Mouse (Mus musculus) splenic B cell, adult 2 months (primary cell): ENCODE results near the gene Mrps7.

Experiments used
- DNase-seq: peaks from one replicate; pipeline ENCODE4 v3.0.0-alpha.2; 2011; ENCODE audit warnings: low read depth, low spot score
- H3K27me3 ChIP-seq: 2 replicates; pipeline ENCODE4 v1.6.1; 2012; ENCODE audit warnings: mild to moderate bottlenecking, low read length, moderate library complexity, mixed read lengths; ENCODE audit not compliant: control insufficient read depth, poor library complexity, insufficient read depth, severe bottlenecking
- H3K36me3 ChIP-seq: 2 replicates; pipeline ENCODE4 v1.6.1; 2012; ENCODE audit warnings: mild to moderate bottlenecking, low read length, moderate library complexity, mixed read lengths; ENCODE audit not compliant: control insufficient read depth, poor library complexity, insufficient read depth, severe bottlenecking

Mrps7 gene

DNA sequence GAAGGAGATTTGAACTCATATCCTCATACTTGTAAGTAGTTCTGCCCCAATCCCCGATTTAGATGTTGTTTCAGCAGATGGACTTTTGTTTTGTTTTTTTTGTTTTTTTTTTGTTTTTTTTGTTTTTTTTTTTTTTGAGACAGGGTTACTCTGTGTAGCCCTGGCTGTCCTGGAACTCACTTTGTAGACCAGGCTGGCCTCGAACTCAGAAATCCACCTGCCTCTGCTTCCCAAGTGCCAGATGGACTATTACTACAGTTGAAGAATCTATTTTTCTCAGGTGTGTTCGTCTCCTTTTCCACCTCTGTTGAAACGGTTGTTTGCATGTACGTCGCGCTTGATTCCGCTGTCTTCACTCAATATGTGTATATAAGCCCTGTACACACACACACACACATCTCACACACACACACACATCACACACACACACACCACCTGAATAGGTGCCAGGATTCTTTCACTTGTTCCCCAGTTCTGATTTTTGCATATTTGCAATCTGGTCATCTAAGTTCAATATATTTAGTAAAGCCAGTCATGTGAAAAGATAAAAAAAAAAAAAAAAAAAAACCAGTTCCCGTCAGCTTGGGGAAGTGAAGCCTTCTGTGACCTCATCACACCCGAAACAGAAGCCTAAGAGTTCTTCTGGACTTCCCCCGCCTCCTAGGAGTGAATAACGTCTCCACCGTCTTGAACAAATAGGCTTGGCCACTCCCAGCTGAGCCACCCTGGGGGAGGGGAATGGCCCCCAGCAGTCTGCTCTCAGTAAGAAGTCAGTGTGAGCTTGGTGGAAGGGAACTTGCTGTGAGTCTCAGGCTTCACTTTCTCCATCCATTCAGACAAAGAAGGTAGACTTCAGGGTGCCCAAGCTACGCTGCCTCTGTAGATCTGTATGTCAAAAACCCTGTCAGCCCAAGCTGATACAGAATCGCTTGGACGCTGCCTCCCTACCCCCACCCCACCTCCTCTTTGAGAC, 27.1 kb downstream of the Mrps7 start:
- peak; percentile 98 for DNase-seq
- H3K27me3 ChIP-seq: no peaks in the 10 kb centered on the region
- no peaks in the 10 kb centered on the region for H3K36me3 ChIP-seq

DNA sequence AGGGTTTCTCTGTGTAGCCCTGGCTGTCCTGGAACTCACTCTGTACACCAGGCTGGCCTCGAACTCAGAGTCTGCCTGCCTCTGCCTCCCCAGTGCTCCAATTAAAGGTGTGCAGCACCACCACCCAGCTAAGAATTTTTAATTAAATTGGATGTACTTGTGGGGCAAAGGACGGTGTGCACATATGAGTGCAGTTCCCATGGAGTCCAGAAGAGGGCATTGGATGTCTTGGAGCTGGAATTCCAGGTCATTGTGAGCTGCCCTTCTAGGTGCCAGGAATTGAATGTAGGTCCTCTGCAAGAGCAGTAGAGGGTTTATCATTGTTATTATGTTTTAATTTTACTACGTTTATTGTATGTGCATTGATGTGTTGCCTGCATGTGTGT, 27.8 kb downstream of the Mrps7 start:
- peak; percentile 64 for DNase-seq
- H3K27me3 ChIP-seq: no peaks in the 10 kb centered on the region
- H3K36me3 ChIP-seq: no peaks in the 10 kb centered on the region

DNA sequence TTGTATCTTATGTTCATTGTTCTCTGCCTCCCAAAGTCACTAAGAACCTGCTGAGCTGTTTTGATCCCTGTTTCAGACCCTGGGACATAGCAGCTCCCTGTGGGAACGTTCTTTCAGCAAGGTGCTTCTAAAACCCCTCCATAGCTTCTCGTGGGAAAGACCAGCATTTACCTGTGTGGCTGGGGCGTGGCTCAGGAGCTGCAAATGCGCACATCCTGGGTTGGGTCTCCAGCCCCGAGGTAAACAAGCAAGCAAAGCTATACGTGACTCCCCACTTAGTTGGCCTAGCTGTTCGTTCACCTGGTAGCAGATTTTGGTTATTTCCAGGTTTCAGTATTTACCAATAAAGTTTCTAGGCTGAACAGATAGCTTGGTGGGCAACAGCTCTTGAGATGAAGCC, 28.5 kb downstream of the Mrps7 start:
- peak; percentile 45 for DNase-seq

DNA sequence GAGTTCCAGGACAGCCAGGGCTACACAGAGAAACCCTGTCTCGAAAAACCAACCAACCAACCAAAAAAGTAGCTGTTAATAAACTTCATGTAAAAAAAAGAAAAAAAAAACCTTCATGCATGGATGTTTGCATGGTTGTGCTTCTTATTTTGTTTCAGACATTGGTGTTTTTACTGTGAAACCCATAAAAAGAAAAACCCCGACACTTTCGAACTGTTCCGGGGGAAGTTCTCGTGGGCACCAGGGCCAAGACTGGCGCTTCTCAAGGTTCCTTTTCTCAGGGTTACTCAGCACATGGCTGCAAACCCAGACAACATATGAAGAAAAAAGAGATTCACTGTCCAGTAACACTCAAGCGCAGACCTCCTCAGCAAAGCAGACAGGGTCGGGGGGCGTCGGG, 29.1 kb downstream of the Mrps7 start:
- Histone ChIP-seq H3K27me3 (no peaks in the 10 kb centered on the region), H3K36me3 (no peaks in the 10 kb centered on the region)
- DNase-seq: peak; percentile 80

More for the DNA sequence above, 28.5 kb downstream of the Mrps7 start:
- Histone ChIP-seq H3K36me3 (no peaks in the 10 kb centered on the region), H3K27me3 (no peaks in the 10 kb centered on the region)

DNA sequence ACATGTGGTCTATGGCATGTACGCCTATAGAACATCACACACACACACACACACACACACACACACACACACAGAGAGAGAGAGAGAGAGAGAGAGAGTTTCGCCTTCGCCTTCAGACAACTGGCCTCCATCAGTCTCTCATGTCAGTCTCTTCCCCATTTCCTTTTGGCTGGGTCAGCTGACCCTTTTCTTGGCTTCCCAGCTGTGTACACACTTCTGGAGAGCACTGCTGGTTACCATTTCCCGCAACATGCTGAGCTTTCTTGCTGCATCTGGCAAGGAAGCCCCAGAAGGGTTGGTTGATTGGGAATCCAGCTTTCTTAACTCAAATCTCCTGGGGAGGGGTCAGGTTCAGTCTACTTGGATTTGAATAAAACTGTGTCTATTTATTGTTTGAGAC, 30.4 kb downstream of the Mrps7 start:
- peak; percentile 32 for DNase-seq
- no peaks in the 10 kb centered on the region for H3K27me3 ChIP-seq

DNA sequence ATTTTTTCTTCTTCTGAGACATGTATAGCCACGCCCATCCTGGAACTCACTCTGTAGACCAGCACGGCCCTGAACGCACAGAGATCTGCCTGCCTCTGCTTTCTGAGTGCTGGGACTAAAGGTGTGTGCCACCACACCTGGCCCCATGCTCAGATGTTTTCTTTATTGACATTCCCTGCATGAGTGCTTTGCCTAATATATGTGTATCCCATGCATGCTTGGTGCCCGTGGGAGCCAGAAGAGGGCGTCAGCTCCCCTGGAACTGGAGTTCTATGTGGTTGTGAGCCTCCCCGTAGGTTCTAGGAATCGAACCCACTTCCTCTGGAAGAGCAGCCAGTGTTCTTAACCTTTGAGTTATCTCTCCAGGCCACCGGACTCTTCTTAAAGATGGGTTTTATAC, 31.3 kb downstream of the Mrps7 start:
- no peak for DNase-seq
- H3K27me3 ChIP-seq: no peaks in the 10 kb centered on the region
- no peaks in the 10 kb centered on the region for H3K36me3 ChIP-seq

More for the DNA sequence above, 30.4 kb downstream of the Mrps7 start:
- H3K36me3 ChIP-seq: no peaks in the 10 kb centered on the region

DNA sequence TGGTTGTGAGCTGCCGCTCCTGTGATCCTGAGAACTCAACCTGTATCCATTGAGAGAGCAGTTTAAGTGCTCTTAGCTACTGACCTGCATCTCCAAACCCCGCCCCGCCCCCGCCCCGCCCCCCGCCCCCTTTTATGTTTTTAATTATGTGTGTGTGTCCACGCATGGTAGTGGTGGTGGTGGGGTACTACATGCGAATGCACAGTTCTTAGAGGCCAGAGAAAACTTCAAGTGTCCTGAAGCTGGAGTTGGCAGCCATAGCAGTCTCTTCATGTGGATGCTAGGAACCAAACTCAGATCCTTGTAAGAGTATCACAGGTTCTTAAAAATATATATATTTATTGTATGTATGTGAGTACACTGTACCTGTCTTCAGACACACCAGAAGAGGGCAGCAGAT, 31.8 kb downstream of the Mrps7 start:
- DNase-seq: no peak
- no peaks in the 10 kb centered on the region for H3K36me3 ChIP-seq
- no peaks in the 10 kb centered on the region for H3K27me3 ChIP-seq

DNA sequence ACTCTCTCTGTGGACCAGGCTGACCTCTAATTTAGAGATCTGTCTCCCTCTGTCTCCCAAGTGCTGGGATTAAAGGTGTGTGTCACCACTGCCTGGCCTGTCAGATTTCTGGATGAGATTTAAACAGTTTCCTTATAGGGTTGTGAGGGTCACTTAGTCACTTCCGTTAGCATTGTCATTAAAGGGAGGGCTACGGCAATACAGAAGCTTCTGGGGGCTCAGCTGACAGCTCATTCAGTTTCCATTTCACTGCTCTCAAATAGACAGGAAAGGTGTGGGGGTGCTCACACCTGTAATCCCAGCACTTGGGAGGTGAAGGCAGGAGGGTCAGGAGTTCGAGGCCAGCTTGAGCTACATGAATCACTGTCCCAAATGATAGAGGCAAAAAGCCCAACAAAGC, 33.2 kb downstream of the Mrps7 start:
- peaks cover 1% of the 10 kb centered on the region; the same call in 1 of the 2 replicates for H3K27me3 ChIP-seq
- no peak for DNase-seq
- peaks cover 1% of the 10 kb centered on the region; the same call in 1 of the 2 replicates for H3K36me3 ChIP-seq

DNA sequence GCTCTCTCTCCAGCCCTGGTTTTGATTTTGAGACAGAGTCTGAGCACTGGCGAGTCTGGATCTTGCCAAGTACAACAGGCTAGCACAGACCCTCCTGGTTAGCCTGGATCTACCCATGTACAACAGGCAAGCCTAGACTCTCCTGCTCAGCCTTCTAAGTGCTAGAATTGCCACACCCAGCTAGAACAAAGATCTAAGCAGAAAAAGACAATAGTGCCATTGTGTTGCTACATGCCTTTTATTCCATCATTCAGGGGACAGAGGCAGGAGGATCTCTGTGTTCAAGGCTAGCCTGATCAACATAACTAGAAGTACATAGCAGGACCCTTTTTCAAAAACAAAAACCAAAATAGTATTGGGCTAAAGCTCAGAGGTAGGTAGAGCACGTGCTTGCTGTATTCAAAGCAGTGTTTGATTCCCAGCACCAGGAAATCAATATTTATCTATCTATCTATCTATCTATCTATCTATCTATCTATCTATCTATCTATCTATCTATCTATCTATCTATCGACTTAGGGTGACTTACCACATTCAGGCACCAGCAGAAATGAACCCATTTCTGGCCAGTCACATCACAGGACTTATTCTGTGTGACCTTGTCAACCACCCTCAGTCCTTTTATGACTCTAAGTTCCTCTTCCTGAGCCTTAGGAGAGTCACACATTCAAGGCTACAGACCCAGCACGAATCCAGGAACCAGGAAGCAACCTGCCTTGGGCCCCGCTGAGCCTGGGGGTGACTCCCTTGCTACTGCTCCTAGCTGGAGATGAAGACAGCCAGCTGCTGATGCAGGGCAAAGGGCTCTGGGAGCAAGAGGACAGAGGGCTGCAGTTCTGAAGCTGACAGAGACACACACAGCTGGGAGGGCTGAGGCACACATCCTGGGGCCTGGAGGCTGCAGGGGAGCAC, 35.0 kb downstream of the Mrps7 start:
- Histone ChIP-seq H3K36me3 (peaks cover 1% of the 10 kb centered on the region; the same call in 1 of the 2 replicates), H3K27me3 (peaks cover 1% of the 10 kb centered on the region; the same call in 1 of the 2 replicates)
- DNase-seq: peak; percentile 71

DNA sequence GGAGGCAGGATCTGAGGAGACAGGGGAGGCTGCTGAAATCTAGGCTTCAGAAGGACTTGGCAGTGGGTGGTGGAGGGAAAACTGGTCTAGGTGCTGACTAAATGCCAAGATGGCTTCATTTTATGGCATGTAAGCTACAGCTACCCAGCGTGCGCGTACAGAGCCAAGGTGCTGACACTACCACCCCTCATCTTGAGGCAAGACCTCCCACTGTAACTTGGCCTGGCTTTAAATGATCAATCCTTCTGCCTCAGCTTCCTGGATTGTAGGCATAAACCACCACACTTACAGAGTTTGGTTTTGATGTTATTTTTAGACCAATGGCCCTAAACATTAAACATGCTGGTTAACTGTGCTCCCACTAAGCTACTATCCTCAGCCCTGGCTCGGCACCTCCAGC, 35.8 kb downstream of the Mrps7 start:
- Histone ChIP-seq H3K36me3 (peaks cover 1% of the 10 kb centered on the region; the same call in 1 of the 2 replicates), H3K27me3 (peaks cover 1% of the 10 kb centered on the region; the same call in 1 of the 2 replicates)
- no peak for DNase-seq

DNA sequence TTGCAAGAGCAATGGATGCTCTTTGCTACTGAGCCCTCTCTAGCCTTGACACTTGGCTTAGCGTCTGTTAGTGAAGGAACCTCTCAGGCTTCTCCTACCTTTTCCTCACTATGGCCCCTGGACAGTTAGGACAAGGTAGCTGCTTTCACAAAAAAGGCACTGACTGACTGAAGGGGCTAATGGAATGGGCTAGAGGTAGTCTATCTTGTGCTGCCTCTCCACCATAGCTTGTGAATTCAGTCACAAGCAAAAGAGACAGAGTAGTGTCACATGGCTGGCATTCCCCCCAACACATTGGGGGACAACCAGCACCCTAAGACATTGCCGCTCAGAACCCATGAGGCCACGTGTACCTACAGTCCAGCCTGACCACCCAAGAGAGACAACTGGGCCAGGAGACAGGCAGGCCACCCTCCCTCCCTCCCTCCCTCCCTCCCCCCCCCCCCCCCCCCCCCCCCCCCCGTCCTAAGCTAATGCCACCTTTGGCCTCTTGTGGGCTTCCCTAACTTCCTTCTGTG, 36.6 kb downstream of the Mrps7 start:
- peak; percentile 67 for DNase-seq
- H3K36me3 ChIP-seq: peaks cover 4% of the 10 kb centered on the region
- H3K27me3 ChIP-seq: peaks cover 1% of the 10 kb centered on the region; the same call in 1 of the 2 replicates

DNA sequence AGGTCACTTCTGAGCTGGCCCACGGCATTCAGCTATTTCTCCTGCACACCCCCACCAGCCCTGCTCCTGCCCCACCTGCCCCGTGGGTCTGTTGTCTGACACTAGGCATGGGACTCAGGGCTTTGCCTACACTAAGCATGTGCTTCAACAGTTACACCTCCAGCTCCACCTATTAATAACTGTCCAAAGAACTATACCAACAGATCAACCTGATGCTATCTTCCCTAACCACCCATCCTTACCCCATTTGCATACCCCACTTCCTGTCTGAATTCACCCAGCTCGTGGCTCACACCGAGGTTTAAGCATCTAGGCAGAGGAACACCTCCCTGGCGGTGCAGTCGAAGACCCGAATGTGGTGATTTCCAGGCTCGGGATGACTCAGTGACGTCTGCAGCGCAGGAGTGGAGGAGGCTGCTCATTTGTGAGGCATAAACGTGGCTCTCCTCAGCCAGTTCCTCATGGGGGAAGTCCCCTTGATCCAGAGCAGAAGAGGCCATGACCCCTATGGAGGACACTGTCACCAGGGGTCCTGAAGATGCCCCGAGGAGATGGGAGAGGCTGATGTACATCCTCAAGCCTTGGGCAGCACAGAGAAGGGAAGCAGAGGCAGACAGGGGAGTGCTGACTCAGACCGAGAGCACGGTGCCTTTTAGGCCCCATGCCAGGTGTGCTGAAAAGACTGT, 37.4 kb downstream of the Mrps7 start:
- Histone ChIP-seq H3K36me3 (peaks cover 4% of the 10 kb centered on the region), H3K27me3 (peaks cover 1% of the 10 kb centered on the region; the same call in 1 of the 2 replicates)
- DNase-seq: peak; percentile 96

DNA sequence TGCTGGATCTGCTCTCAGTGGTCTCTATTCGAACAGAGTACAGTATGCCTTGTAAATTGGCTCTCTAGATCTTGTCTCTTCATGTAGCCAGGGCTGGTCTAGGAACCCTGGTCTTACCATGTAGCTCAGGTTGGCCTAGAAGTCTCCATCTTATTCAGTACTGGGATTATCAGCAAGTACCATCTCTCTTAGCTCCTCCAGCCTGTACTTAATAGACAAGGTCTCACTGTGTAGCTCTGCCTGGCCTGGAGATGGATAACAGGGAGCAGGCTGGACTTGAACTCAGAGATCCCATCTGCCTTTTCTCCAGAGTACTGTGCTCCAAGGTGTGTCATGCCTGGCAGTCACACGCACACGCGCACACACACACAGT, 37.9 kb downstream of the Mrps7 start:
- Histone ChIP-seq H3K36me3 (peaks cover 6% of the 10 kb centered on the region), H3K27me3 (peaks cover 1% of the 10 kb centered on the region; the same call in 1 of the 2 replicates)
- no peak for DNase-seq

DNA sequence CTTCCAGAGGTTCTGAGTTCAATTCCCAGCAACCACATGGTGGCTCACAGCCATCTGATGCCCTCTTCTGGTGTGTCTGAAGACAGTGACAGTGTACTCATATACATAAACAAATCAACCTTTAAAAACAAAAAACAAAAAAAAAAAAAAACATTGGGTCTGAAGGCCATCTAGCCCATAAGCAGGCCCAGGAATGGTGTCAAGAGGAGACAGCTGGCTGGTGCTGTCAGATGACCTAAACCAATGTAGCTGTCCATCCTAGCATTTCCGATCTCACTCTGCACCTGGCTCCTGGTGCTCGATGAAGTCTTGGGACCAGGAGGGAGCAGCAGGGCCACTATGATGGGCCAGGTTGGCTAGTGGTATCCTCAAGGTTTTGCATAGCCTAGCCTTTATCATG, 39.0 kb downstream of the Mrps7 start:
- Histone ChIP-seq H3K27me3 (peaks cover 1% of the 10 kb centered on the region; the same call in 1 of the 2 replicates), H3K36me3 (peaks cover 6% of the 10 kb centered on the region)
- no peak for DNase-seq
